Mouse (Mus musculus): ENCODE data around the gene Marcksl1.

DNA sequence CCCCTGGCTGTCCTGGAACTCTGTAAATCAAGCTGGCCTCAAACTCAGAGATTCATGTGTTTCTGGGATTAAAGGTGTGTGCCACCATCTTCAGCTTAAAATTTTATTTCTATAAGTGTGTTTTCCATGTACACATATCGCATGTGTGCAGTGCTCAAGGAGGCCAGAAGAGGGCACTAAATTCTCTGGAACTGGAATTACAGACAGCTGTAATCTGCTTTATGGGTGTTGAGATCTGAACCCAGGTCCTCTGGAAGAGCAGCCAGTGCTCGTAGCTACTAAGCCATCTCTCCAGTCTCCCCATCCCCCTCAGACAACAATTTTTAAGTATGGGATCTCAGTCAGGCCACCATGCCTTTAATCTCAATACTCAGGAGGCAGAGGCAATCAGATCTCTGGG is 35.9 kb downstream of the Marcksl1 start:
- TF ChIP-seq USF1 (IDR thresholded peaks at IDR 0.05; ENCODE audit: low read depth, low read length) (no peak), MYC (IDR thresholded peaks at IDR 0.05; ENCODE audit: low read depth, low read length) (no peak), SIN3A (IDR thresholded peaks at IDR 0.05; ENCODE audit: low read length) (no peak)
